Mouse (Mus musculus) thymus, adult 18-20 months (tissue): ENCODE results near the gene Slc25a17.
A peak's percentile ranks its signal among the peaks of the same experiment; 100 is the strongest.

Experiments used
- DNase-seq, 2 experiments: peaks; one replicate each; pipeline ENCODE4 v3.0.0; 2022; ENCODE audit warnings: mixed read lengths in 2 of 2

Gene Slc25a17

DNA sequence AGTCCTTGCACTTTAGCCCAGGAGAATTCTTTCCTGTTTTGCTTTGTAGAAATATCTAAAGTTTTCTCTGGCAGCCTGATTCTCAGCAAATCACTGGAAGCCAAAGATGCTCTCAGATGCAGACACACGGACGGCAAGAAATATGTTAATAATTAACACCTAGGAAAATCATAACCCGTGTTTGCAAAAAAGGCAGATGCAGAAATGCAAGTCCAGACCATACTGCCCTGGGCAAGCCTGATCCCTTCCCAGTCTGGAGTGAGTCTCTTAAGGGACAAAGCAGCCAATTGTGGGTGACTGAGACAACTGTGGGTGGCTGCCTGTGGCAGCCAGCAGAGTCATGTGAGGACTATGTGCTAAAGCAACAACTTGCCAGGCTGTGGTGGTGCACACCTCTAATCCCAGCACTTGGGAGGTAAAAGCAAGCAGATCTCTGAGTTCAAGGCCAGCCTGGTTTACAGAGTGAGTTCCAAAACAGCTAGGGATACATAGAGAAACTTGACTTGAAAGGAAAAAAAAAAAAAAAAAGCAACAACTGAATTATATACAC, 60.0 kb downstream of the Slc25a17 start:
- DNase-seq: peak in 1 of 2 experiments; percentile 7

DNA sequence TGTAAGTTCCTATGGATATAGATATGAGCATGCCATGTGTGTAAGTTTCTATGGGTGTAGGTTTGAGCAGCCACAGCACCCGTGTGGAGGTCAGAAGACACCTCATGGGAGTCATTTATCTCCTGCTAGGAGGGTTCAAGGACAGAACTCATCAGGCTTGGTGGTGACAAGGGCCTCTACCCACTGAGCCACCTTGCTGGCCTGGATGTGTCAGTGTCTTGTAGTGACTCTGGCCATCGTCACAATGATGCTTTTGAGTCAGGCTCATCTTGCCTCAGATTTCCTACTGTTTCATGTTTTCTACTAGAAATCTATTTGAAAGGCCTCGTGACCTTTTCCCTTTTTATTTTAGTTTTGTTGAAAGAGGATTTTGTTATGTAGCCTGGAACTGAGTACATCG, 61.1 kb downstream of the Slc25a17 start:
- DNase-seq: no peak

DNA sequence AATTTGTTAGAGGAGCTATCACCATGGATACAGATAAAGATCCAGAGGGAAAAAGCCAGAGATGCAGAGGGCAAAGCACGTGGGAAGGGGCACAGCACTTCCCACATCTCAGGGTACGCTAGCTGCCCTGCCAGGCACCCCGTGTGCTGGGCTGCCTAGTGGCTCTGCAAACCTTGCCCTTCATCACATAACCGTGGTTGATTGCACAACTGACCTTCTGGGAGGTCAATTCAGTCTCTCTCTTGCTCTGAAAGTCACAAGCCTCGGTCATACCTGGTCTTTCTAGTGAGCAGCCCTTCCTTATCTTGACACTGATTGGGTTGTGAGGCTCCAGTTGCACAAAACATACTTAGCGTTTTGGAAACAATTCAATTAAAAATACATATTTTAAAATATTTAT, 62.4 kb downstream of the Slc25a17 start:
- no peak for DNase-seq

DNA sequence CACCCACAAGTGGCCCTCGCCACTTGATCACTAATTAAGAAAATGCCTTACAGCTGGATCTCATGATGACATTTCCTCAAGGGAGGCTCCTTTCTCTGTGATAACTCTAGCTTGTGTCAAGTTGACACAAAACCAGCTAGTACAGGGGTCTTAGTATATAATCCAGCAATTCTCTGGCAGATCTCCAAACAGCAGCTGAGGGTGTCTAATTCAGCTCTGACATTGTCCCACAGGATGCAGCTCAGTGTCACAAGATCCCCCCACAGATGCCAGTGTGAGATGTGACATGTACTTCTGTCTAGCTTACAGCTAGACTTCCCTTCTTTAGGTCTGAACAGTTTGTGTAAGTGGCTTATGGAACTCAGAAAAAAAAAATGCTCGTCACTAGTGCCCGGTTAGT, 63.1 kb downstream of the Slc25a17 start:
- no peak for DNase-seq

DNA sequence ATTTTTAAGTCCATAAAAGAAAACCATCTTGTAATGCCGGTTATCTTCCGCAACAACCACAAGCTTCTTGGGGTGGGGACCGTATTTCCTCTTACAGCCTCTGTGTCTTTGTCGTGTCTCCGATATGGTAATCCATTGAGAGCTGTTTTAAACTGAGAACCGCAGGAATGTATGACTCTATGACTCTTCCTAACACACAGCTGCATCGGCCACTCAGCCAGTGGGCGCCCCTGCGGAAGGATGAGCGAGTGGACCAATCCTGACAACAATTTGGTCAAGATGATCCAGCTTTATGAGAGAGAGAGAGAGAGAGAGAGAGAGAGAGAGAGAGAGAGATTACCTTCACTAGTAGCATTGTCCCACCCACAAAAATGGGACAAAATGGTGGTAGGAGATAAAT, 65.7 kb downstream of the Slc25a17 start:
- DNase-seq: no peak

DNA sequence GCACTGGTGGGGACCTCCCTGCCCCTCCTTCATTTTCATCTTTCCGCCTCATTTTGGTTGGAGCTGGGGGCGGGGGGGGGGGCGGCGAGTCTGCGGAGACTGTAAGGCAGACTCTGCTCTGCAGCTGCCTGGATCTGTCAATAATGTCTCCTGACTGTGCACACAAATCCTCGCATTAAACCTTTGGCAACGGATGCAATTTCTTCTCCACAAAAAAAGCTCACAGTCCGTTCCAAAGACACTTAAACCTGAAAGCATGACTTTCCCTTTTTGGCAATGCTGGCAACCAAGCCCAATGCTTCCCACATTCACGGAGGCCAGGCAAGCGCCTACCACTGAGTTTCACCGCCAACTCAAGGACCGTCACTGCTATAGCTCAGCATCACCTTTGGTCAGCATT, 66.2 kb downstream of the Slc25a17 start:
- no peak for DNase-seq

DNA sequence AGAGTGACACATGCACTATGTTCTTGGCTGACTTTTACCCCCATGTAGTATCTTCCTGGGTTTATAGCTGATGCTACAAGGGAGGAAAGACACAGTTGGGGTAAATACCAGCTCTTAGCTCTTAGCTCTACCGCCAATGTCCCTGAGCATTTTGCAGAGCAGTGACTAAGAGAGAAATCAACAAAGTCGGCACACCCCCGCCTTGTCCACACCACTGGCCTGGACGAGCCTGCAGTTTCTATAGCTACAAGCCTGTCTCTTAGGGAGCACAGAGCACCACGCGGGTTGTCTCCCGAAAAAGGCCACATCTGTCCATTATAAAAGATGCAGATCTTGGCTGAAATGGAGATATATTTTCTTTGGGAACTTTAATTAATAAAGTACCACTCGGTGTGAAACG, 69.9 kb downstream of the Slc25a17 start:
- DNase-seq: no peak

DNA sequence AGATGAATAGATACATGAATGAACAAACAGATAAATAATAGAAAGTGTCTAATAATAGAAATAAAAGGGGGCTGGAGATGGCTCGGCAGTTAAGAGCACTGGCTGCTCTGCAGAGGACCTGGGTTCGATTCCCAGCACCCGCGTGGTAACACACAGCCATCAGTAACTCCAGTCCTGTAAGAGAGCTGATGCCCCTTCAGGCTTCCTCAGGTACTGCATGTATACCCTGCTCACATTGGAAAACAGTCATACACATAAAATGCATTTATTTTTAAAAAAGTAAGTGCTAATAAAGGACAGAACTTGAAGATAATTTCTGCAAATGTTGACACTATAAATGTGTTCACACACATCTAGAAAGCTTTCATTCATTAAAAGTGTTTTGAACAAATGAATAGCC, 70.4 kb downstream of the Slc25a17 start:
- no peak for DNase-seq

DNA sequence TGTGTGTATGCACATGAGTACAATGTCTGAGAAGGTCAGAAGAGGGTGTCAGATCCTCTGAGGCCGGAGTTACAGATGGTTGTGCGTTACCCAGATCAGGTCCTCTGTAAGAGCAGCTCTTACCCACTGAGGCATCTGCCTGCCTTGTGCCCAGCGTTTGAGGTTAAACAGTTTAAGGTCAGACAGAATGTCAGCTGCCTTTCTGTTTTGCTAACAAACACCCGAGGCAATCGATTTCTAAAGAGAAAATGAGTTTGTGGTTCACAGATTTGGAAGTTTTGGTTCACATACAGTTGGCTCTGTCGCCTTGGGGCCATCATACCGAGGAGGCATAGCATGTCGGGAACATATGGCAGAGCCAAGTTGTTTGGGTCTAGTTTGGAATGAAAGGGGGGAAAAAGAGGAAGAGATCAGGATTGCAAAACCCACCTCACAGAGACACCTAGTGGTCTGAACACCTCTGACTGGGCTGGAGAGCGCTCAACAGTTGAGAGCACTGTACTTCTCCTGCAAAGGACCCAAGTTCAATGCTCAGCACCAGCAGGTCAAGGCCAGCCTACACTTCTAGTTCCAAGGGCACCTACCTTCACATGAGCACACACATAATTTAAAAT, 76.4 kb downstream of the Slc25a17 start:
- DNase-seq: no peak

DNA sequence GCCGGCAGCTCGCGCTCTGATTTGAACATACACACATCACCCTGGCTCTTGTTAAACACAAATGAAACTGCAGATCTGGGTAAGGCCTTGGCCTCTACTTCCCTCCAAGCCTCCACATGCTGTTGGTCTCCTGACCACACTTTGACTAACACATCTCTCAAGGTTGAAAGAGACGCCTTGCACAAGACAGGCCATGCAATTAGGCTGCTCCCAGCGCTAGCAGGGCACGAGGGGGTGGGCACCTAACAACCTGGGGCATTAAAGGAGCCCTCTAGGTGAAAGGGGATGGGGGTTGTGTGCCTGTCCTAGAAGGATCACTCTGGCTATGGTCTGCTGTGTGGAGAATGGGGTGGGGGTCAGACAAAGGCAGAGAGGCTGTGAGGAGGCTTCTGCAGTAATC, 81.9 kb downstream of the Slc25a17 start:
- DNase-seq: no peak

DNA sequence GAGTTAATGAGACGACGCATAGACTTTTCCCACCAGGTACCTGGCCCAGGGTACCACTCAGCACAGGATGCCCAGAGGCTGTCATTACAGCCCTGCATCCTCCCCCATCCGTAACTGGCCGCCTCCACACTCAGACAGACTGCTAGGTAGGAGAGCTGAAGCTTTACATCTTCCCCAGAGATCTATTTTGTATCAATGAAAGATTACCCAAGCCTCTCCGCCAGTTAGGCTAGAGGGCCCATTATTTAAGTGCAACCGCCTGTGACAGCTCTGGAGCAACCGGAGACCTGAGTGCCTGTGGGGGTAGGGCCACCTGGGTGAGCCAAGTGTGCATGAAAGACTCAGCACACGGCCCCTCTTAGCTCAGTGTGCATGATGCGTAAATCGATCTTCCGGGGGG, 82.7 kb downstream of the Slc25a17 start:
- DNase-seq: no peak

DNA sequence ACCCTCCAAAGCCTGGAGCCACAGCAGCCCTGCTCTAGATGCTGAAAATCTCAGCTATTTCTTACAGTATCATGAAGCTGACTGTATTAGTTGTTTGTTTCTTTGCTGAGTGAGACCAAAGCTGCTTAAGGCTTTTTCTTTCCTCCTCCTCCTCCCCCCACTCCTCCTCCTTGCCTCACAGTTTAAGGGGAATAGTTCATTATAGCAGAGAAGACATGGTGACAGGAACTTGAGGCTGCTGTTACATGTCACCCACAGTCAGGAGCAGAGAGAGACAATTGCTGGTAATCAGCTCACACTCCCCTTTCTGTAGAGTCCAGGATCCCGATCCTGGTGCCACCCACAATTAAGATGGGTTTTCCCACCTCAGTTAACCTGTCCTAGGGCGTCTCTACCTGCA, 87.3 kb downstream of the Slc25a17 start:
- no peak for DNase-seq

DNA sequence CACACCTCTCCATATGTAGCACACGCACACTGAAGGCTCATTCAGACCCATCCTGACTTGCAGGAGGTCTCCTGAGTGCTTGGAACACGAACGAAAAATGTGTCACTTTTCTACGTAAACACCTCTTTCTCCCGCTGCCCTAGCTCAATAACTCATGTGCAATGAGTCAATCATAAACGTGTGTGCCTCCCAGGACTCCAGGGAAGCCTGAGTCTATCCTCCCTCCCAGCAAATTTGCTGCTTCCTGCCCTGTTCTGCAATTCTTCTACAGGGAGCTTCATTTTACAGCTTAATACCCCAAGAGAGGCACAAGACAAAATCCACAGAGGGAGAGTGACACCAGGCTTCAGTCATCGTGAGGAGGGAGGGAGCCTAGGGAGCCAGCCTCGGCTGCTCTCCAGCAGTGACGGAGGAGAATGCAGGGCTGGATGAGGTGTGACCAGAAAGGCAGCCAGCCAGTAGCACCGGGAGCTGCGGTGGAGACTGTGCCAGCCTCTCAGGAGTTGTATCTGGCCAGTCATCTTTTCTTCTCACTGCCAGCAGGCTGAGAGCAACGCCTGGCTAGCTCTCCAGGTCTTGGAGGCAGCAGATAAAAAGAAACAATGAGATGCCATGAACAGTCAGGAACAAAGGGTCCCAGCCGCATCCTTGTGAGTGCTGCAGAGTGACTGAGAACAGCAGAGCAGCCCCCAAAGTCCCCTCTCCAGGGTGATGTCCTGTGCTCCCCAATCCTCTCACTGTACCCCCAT, 88.1 kb downstream of the Slc25a17 start:
- no peak for DNase-seq
